Mouse (Mus musculus): ENCODE measurements around the gene Rnf217. TPM values are rescaled to one million over a fixed set of nuclear protein-coding genes. Genes with fewer than 3 reads are reported as not detected.

Gene Rnf217
- polyA plus RNA-seq (2014; fragmentation: Nextera tagmentation; extraction: Ambion mirVana) = 1.9 and 2.3 TPM in 2 replicates

GRCm38 (mm10) chr10:31609066-31609961 lies at the start of gene Rnf217:
Gene Rnf217 (minus strand): TSS chr10:31609184.
- under 1% methylated on average over 72 of the region's 106 CpGs for WGBS
- Histone ChIP-seq H3K4me2 (ENCODE audit: low read depth, low read length) (peak within 1 kb of the TSS; percentile 83), H3K27ac (replicated peaks; ENCODE audit: low read depth, low read length) (peak within 1 kb of the TSS; percentile 67), H3K4me1 (ENCODE audit: control insufficient read depth, insufficient read depth, low read length) (no peaks in the 10 kb centered on the region), H3K4me3 (ENCODE audit: low read depth, low read length) (peak within 1 kb of the TSS; percentile 81), H3K27me3 (ENCODE audit: control insufficient read depth, insufficient read depth, low read length) (no peaks in the 10 kb centered on the region), H3K9ac (replicated peaks; ENCODE audit: low read length) (peak within 1 kb of the TSS; percentile 97), H3K36me3 (replicated peaks; ENCODE audit: control insufficient read depth, insufficient read depth, low read depth, low read length) (no peaks in the 10 kb centered on the region), H3K9me3 (replicated peaks; ENCODE audit: control insufficient read depth, low read length) (no peaks in the 10 kb centered on the region)
- peak; percentile 71 for DNase-seq (ENCODE audit: low spot score)
- peak; percentile 91 for ATAC-seq (replicated peaks; ENCODE audit: insufficient number of reproducible peaks, low FRiP score, low TSS enrichment, low read depth)

- 83% methylated on average over 3 of the region's 3 CpGs for WGBS
- Histone ChIP-seq H3K4me1 (ENCODE audit: control insufficient read depth, insufficient read depth, low read length) (no peaks in the 10 kb centered on the region), H3K27me3 (ENCODE audit: control insufficient read depth, insufficient read depth, low read length) (no peaks in the 10 kb centered on the region), H3K4me2 (ENCODE audit: low read depth, low read length) (no peak overlapping the region), H3K4me3 (ENCODE audit: low read depth, low read length) (no peak overlapping the region), H3K36me3 (replicated peaks; ENCODE audit: control insufficient read depth, insufficient read depth, low read depth, low read length) (no peaks in the 10 kb centered on the region), H3K9me3 (replicated peaks; ENCODE audit: control insufficient read depth, low read length) (no peaks in the 10 kb centered on the region), H3K9ac (replicated peaks; ENCODE audit: low read length) (no peak overlapping the region), H3K27ac (replicated peaks; ENCODE audit: low read depth, low read length) (no peak overlapping the region)
- no peak for ATAC-seq (replicated peaks; ENCODE audit: insufficient number of reproducible peaks, low FRiP score, low TSS enrichment, low read depth)
- DNase-seq (ENCODE audit: low spot score) = no peak
Observed at GRCm38 (mm10) chr10:31647270-31647669, 38.3 kb upstream of the Rnf217 start.

DNA sequence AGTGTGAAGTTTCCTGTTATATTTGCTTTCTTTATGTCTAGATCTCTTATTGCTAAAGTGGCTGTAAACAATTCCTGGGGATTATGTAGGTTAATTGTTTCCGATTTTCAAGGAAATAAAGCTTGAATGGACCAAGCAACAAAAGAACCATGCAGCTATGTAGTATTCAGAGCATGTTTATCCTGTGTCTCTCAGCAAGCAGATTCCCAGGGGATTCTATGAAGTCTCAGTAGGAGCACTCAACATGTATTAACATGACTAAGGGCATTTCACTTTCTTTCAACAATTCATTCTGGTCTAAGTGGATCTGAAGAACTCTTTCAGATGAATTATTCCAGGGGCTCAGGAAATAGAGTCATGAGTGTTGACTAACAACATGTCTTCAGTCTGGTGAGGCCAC lies 37.1 kb upstream of the Rnf217 start:
- Histone ChIP-seq H3K4me1 (ENCODE audit: control insufficient read depth, insufficient read depth, low read length) (no peaks in the 10 kb centered on the region), H3K9ac (replicated peaks; ENCODE audit: low read length) (no peak overlapping the region), H3K27ac (replicated peaks; ENCODE audit: low read depth, low read length) (no peak overlapping the region), H3K4me2 (ENCODE audit: low read depth, low read length) (no peak overlapping the region), H3K27me3 (ENCODE audit: control insufficient read depth, insufficient read depth, low read length) (no peaks in the 10 kb centered on the region), H3K36me3 (replicated peaks; ENCODE audit: control insufficient read depth, insufficient read depth, low read depth, low read length) (no peaks in the 10 kb centered on the region), H3K9me3 (replicated peaks; ENCODE audit: control insufficient read depth, low read length) (no peaks in the 10 kb centered on the region), H3K4me3 (ENCODE audit: low read depth, low read length) (no peak overlapping the region)
- DNase-seq (ENCODE audit: low spot score) (no peak), ATAC-seq (replicated peaks; ENCODE audit: insufficient number of reproducible peaks, low FRiP score, low TSS enrichment, low read depth) (no peak)
- 62% methylated on average over 1 of the region's 1 CpGs for WGBS

GRCm38 (mm10) chr10:31635098-31635497 lies 26.1 kb upstream of the Rnf217 start:
- no peak overlapping the region for H3K4me3 ChIP-seq (ENCODE audit: low read depth, low read length)
- H3K36me3 ChIP-seq (replicated peaks; ENCODE audit: control insufficient read depth, insufficient read depth, low read depth, low read length) = no peaks in the 10 kb centered on the region
- no peak overlapping the region for H3K27ac ChIP-seq (replicated peaks; ENCODE audit: low read depth, low read length)
- WGBS = 92% methylated on average over 3 of the region's 3 CpGs
- no peaks in the 10 kb centered on the region for H3K9me3 ChIP-seq (replicated peaks; ENCODE audit: control insufficient read depth, low read length)
- H3K27me3 ChIP-seq (ENCODE audit: control insufficient read depth, insufficient read depth, low read length) = no peaks in the 10 kb centered on the region
- ATAC-seq (replicated peaks; ENCODE audit: insufficient number of reproducible peaks, low FRiP score, low TSS enrichment, low read depth) = no peak
- H3K4me1 ChIP-seq (ENCODE audit: control insufficient read depth, insufficient read depth, low read length) = no peaks in the 10 kb centered on the region
- no peak for DNase-seq (ENCODE audit: low spot score)
- H3K9ac ChIP-seq (replicated peaks; ENCODE audit: low read length) = no peak overlapping the region
- no peak overlapping the region for H3K4me2 ChIP-seq (ENCODE audit: low read depth, low read length)

DNA sequence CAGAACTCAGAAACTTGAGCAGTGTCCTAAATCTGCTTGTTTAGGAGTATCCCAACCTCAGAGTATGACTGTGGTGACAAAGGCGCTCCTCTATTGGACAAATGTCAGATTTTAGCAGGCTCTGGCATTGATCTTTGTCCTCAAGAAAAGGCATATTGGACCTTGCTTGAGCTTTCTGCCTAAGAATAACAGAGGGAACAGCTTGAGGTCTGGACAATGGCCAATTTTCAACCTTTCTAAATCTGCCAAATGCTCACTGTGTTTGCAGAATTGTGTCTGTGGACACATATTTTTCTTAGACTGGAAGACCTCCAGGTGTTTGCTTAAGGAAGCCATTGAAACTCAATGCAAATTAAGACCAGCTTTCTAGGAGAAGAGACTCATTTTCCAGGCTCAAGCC lies 23.0 kb upstream of the Rnf217 start:
- Histone ChIP-seq H3K4me2 (ENCODE audit: low read depth, low read length) (no peak overlapping the region), H3K4me3 (ENCODE audit: low read depth, low read length) (no peak overlapping the region), H3K4me1 (ENCODE audit: control insufficient read depth, insufficient read depth, low read length) (no peaks in the 10 kb centered on the region), H3K27me3 (ENCODE audit: control insufficient read depth, insufficient read depth, low read length) (no peaks in the 10 kb centered on the region), H3K9ac (replicated peaks; ENCODE audit: low read length) (no peak overlapping the region), H3K36me3 (replicated peaks; ENCODE audit: control insufficient read depth, insufficient read depth, low read depth, low read length) (no peaks in the 10 kb centered on the region), H3K9me3 (replicated peaks; ENCODE audit: control insufficient read depth, low read length) (no peaks in the 10 kb centered on the region), H3K27ac (replicated peaks; ENCODE audit: low read depth, low read length) (no peak overlapping the region)
- 79% methylated on average over 1 of the region's 1 CpGs for WGBS
- no peak for ATAC-seq (replicated peaks; ENCODE audit: insufficient number of reproducible peaks, low FRiP score, low TSS enrichment, low read depth)
- peak; percentile 12 for DNase-seq (ENCODE audit: low spot score)

DNA sequence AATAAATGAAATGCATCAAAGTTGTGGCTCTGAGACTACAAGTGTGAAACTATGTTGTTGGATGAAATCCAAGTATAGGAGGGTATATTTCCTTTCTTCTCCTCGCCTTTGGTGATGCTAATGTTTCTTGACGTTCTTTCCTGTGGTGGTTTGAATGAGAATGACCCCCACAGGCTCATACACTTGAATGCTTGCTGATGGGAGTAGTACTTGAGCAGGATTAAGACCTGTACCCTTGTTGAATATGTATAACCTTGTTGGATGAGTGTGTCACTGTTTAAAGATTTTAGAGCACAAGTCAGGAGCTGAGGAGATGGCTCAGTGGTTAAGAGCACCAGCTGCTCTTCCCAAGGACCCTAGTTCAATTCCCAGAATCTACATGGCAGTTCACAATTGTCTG lies 6.4 kb upstream of the Rnf217 start:
- Histone ChIP-seq H3K36me3 (replicated peaks; ENCODE audit: control insufficient read depth, insufficient read depth, low read depth, low read length) (no peaks in the 10 kb centered on the region), H3K4me2 (ENCODE audit: low read depth, low read length) (no peak overlapping the region), H3K27ac (replicated peaks; ENCODE audit: low read depth, low read length) (no peak overlapping the region), H3K9me3 (replicated peaks; ENCODE audit: control insufficient read depth, low read length) (no peaks in the 10 kb centered on the region), H3K4me3 (ENCODE audit: low read depth, low read length) (no peak overlapping the region), H3K27me3 (ENCODE audit: control insufficient read depth, insufficient read depth, low read length) (no peaks in the 10 kb centered on the region), H3K4me1 (ENCODE audit: control insufficient read depth, insufficient read depth, low read length) (no peaks in the 10 kb centered on the region), H3K9ac (replicated peaks; ENCODE audit: low read length) (no peak overlapping the region)
- DNase-seq (ENCODE audit: low spot score) = no peak
- WGBS = 61% methylated on average over 2 of the region's 2 CpGs
- ATAC-seq (replicated peaks; ENCODE audit: insufficient number of reproducible peaks, low FRiP score, low TSS enrichment, low read depth) = no peak

DNA sequence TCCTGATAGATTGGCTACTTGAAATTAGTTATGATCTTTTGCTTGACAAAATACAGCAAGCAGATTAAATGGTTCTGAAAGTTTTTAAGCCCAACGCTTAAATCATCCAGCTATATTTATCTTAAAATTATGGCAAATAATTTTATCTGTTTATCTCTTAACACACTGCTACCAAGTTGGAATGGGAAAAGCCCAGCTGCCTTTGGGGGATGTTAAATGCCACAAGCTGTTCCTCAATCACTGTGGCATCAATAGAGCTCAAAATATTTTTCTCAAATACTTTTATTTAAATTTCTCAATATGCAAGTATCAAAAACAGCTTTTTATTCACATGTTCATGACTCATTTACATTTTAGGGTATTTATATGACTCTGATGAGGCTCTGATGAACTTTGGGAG lies 5.1 kb upstream of the Rnf217 start:
- no peak for ATAC-seq (replicated peaks; ENCODE audit: insufficient number of reproducible peaks, low FRiP score, low TSS enrichment, low read depth)
- Histone ChIP-seq H3K36me3 (replicated peaks; ENCODE audit: control insufficient read depth, insufficient read depth, low read depth, low read length) (no peaks in the 10 kb centered on the region), H3K27me3 (ENCODE audit: control insufficient read depth, insufficient read depth, low read length) (no peaks in the 10 kb centered on the region), H3K4me3 (ENCODE audit: low read depth, low read length) (no peak overlapping the region), H3K9me3 (replicated peaks; ENCODE audit: control insufficient read depth, low read length) (no peaks in the 10 kb centered on the region), H3K27ac (replicated peaks; ENCODE audit: low read depth, low read length) (no peak overlapping the region), H3K4me1 (ENCODE audit: control insufficient read depth, insufficient read depth, low read length) (no peaks in the 10 kb centered on the region), H3K9ac (replicated peaks; ENCODE audit: low read length) (no peak overlapping the region), H3K4me2 (ENCODE audit: low read depth, low read length) (no peak overlapping the region)
- DNase-seq (ENCODE audit: low spot score) = no peak
- WGBS = 88% methylated on average over 1 of the region's 1 CpGs

DNA sequence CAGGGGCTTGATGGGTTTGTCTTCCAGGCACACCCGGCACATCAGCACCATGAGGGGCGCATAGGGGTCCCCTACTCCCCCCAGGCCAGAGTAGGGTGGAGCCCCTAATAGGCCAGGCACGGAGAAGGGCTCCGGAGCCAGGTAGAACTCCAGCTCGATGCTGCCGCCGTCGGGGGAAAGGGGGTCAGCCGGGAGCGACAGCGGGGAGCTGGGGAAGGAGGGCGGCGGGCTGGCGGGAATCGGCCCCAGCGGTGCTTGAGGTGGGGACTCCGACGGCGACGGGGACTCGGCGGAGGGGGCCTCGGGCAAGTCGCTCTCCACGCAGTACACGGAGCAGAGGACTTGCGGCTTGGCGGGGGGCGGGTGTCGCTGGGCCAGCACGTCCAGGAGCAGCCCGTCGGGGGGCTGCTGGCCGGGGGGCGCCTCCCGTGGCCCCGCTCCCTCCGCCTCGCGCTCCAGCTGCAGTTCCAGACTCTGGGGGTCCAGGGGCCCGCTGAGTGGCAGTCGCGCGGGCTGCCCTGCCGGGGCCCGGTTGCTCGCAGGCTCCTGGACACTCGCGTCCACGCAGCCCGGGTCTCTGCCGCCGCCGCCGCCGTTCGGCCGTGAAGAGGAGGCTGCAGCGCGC lies 431 bp downstream of the Rnf217 start:
- H3K27ac ChIP-seq (replicated peaks; ENCODE audit: low read depth, low read length) = peak overlapping the region; percentile 67

More for the DNA sequence above, 431 bp downstream of the Rnf217 start:
- Histone ChIP-seq H3K4me3 (ENCODE audit: low read depth, low read length) (peak overlapping the region; percentile 81), H3K4me2 (ENCODE audit: low read depth, low read length) (peak overlapping the region; percentile 83), H3K36me3 (replicated peaks; ENCODE audit: control insufficient read depth, insufficient read depth, low read depth, low read length) (no peaks in the 10 kb centered on the region), H3K9me3 (replicated peaks; ENCODE audit: control insufficient read depth, low read length) (no peaks in the 10 kb centered on the region), H3K27me3 (ENCODE audit: control insufficient read depth, insufficient read depth, low read length) (no peaks in the 10 kb centered on the region), H3K4me1 (ENCODE audit: control insufficient read depth, insufficient read depth, low read length) (no peaks in the 10 kb centered on the region), H3K9ac (replicated peaks; ENCODE audit: low read length) (peak overlapping the region; percentile 97)
- under 1% methylated on average over 41 of the region's 60 CpGs for WGBS
- ATAC-seq (replicated peaks; ENCODE audit: insufficient number of reproducible peaks, low FRiP score, low TSS enrichment, low read depth) = peak; percentile 42
- peak; percentile 44 for DNase-seq (ENCODE audit: low spot score)

All from embryonic facial prominence, embryonic 11.5 days (tissue).